Mouse (Mus musculus): ENCODE results near the gene Med20.

DNA sequence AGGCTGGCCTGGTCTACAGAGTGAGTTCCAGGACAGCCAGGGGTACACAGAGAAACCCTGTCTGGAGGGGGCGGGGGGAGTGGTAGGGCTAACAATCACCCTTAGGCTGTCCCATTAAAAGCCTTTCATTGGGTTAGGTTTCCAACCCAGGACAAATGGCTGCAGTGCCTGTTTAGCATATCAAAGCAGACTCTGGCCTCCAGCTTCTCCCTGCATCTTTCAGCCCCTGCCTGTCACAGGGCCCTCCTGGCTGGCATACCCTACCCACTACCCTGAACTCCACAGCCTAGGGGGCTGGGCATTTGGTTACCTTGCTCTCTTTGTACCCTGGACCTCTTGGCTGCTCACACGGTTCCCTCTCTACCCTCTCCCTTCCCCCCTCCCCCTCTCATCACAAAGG, 45.2 kb upstream of the Med20 start:
- TF ChIP-seq POLR2A (IDR thresholded peaks at IDR 0.05; ENCODE audit: low read depth, low read length) (no peak), CTCF (conservative IDR thresholded peaks at IDR 0.05; ENCODE audit: insufficient read depth, insufficient read length, low read depth, low read length) (no peak)
